Mouse (Mus musculus) forebrain, embryonic 16.5 days (tissue): ENCODE results near the gene Xaf1. TPM values are rescaled to one million over a fixed set of nuclear protein-coding genes. Genes with fewer than 3 reads are reported as not detected.

ENCODE experiments used
- ATAC-seq: fragments of 200-750 bp; cut with Nextera tagmentation; 2 replicates; pipeline ENCODE4 v1.8.0; 2017; ENCODE audit warnings: mild to moderate bottlenecking, moderate library complexity
- H3K27ac ChIP-seq: fragments of 300-500 bp; sonication (generic); 2 replicates; pipeline ENCODE4 v1.5.1; 2014; ENCODE audit warnings: low read length, control low read depth
- H3K27me3 ChIP-seq: fragments of 300-500 bp; sonication (generic); replicated peaks from 2 replicates; pipeline ENCODE4 v1.6.1; 2014; ENCODE audit warnings: low read length; ENCODE audit not compliant: control insufficient read depth, insufficient read depth
- H3K36me3 ChIP-seq: fragments of 300-500 bp; sonication (generic); 2 replicates; pipeline ENCODE4 v1.6.1; 2014; ENCODE audit not compliant: control insufficient read depth, insufficient read depth
- H3K4me1 ChIP-seq: fragments of 300-500 bp; sonication (generic); replicated peaks from 2 replicates; pipeline ENCODE4 v1.6.1; 2014; ENCODE audit warnings: low read length; ENCODE audit not compliant: control insufficient read depth, insufficient read depth
- H3K4me2 ChIP-seq: fragments of 300-500 bp; sonication (generic); 2 replicates; pipeline ENCODE4 v1.6.1; 2014; ENCODE audit warnings: mild to moderate bottlenecking, low read length, control low read depth
- H3K4me3 ChIP-seq: fragments of 300-500 bp; sonication (generic); replicated peaks from 2 replicates; pipeline ENCODE4 v1.5.1; 2014; ENCODE audit warnings: mild to moderate bottlenecking, low read length, control low read depth
- H3K9ac ChIP-seq: fragments of 300-500 bp; sonication (generic); replicated peaks from 2 replicates; pipeline ENCODE4 v1.6.1; 2014; ENCODE audit warnings: low read depth, low read length, control low read depth
- H3K9me3 ChIP-seq: fragments of 300-500 bp; sonication (generic); 2 replicates; pipeline ENCODE4 v1.6.1; 2016; ENCODE audit warnings: low read length; ENCODE audit not compliant: control insufficient read depth
- WGBS: fragments of 180-500 bp; shearing (Covaris S2); extraction: QIAGEN DNeasy Blood & Tissue Kit; methylation state at CpG from one replicate; pipeline ENCODE4 v1.1.7; 2014; 5-methylcytosine and 5-hydroxymethylcytosine counted together
- polyA plus RNA-seq: library from polyadenylated mRNA; unstranded; fragments of >200 nt; fragmentation: Nextera tagmentation; extraction: Ambion mirVana; gene quantifications from 2 replicates; pipeline ENCODE4 v1.2.1, GENCODE M21; 2015

Xaf1 gene
- polyA plus RNA-seq, 1 experiment from 2014 or later, result 1.7 TPM

- Histone ChIP-seq H3K27ac (no peak overlapping the region), H3K9ac (no peak overlapping the region), H3K4me2 (no peak overlapping the region), H3K4me1 (no peaks in the 10 kb centered on the region), H3K27me3 (no peaks in the 10 kb centered on the region), H3K36me3 (no peaks in the 10 kb centered on the region), H3K9me3 (no peaks in the 10 kb centered on the region), H3K4me3 (no peak overlapping the region)
- WGBS, result 17% methylated on average over 5 of the region's 5 CpGs
- ATAC-seq, result no peak
Measured at GRCm38 (mm10) chr11:72281852-72282400, 19.5 kb upstream of the Xaf1 start.

- H3K4me1 ChIP-seq, result no peaks in the 10 kb centered on the region
- H3K4me2 ChIP-seq, result no peak overlapping the region
- H3K27me3 ChIP-seq, result no peaks in the 10 kb centered on the region
- no peak overlapping the region for H3K9ac ChIP-seq
- H3K9me3 ChIP-seq, result no peaks in the 10 kb centered on the region
- H3K4me3 ChIP-seq, result no peak overlapping the region
- H3K27ac ChIP-seq, result no peak overlapping the region
- 88% methylated on average over 16 of the region's 16 CpGs for WGBS
- no peak for ATAC-seq
- H3K36me3 ChIP-seq, result no peaks in the 10 kb centered on the region
Measured at GRCm38 (mm10) chr11:72283486-72284224, 17.8 kb upstream of the Xaf1 start.

GRCm38 (mm10) chr11:72284532-72285182 is 16.8 kb upstream of the Xaf1 start:
- Histone ChIP-seq H3K27ac (no peak overlapping the region), H3K9me3 (no peaks in the 10 kb centered on the region), H3K27me3 (no peaks in the 10 kb centered on the region), H3K9ac (no peak overlapping the region), H3K4me3 (no peak overlapping the region), H3K4me2 (no peak overlapping the region), H3K36me3 (no peaks in the 10 kb centered on the region), H3K4me1 (no peaks in the 10 kb centered on the region)
- ATAC-seq, result no peak
- WGBS, result 81% methylated on average over 14 of the region's 14 CpGs

GRCm38 (mm10) chr11:72285971-72286480 is 15.4 kb upstream of the Xaf1 start:
- WGBS, result 77% methylated on average over 6 of the region's 6 CpGs
- no peaks in the 10 kb centered on the region for H3K27me3 ChIP-seq
- H3K27ac ChIP-seq, result no peak overlapping the region
- H3K4me2 ChIP-seq, result no peak overlapping the region
- no peaks in the 10 kb centered on the region for H3K36me3 ChIP-seq
- H3K4me1 ChIP-seq, result no peaks in the 10 kb centered on the region
- no peak overlapping the region for H3K4me3 ChIP-seq
- no peaks in the 10 kb centered on the region for H3K9me3 ChIP-seq
- no peak for ATAC-seq
- no peak overlapping the region for H3K9ac ChIP-seq

GRCm38 (mm10) chr11:72286651-72287050 is 14.8 kb upstream of the Xaf1 start:
- WGBS, result 90% methylated on average over 3 of the region's 3 CpGs
- Histone ChIP-seq H3K4me2 (no peak overlapping the region), H3K27ac (no peak overlapping the region), H3K9ac (no peak overlapping the region), H3K9me3 (no peaks in the 10 kb centered on the region), H3K4me1 (no peaks in the 10 kb centered on the region), H3K4me3 (no peak overlapping the region), H3K36me3 (no peaks in the 10 kb centered on the region), H3K27me3 (no peaks in the 10 kb centered on the region)
- ATAC-seq, result no peak

- no peak overlapping the region for H3K27ac ChIP-seq
- no peak overlapping the region for H3K4me2 ChIP-seq
- H3K9me3 ChIP-seq, result no peaks in the 10 kb centered on the region
- no peak overlapping the region for H3K9ac ChIP-seq
- 86% methylated on average over 2 of the region's 2 CpGs for WGBS
- no peaks in the 10 kb centered on the region for H3K36me3 ChIP-seq
- no peak for ATAC-seq
- no peaks in the 10 kb centered on the region for H3K27me3 ChIP-seq
- H3K4me3 ChIP-seq, result no peak overlapping the region
- no peaks in the 10 kb centered on the region for H3K4me1 ChIP-seq
Measured at GRCm38 (mm10) chr11:72287126-72287525, 14.3 kb upstream of the Xaf1 start.

- Histone ChIP-seq H3K4me3 (no peak overlapping the region), H3K9ac (no peak overlapping the region), H3K36me3 (no peaks in the 10 kb centered on the region), H3K27me3 (no peaks in the 10 kb centered on the region), H3K27ac (no peak overlapping the region), H3K4me2 (no peak overlapping the region), H3K4me1 (no peaks in the 10 kb centered on the region), H3K9me3 (no peaks in the 10 kb centered on the region)
- ATAC-seq, result no peak
- WGBS, result 81% methylated on average over 3 of the region's 3 CpGs
Measured at GRCm38 (mm10) chr11:72287543-72287942, 13.9 kb upstream of the Xaf1 start.

GRCm38 (mm10) chr11:72293116-72293515 is 8.3 kb upstream of the Xaf1 start:
- Histone ChIP-seq H3K9me3 (no peaks in the 10 kb centered on the region), H3K4me2 (no peak overlapping the region), H3K4me1 (no peaks in the 10 kb centered on the region), H3K4me3 (no peak overlapping the region), H3K27ac (no peak overlapping the region), H3K36me3 (no peaks in the 10 kb centered on the region), H3K27me3 (no peaks in the 10 kb centered on the region), H3K9ac (no peak overlapping the region)
- 86% methylated on average over 2 of the region's 2 CpGs for WGBS
- no peak for ATAC-seq

GRCm38 (mm10) chr11:72302230-72302629 is 801 bp downstream of the Xaf1 start:
- no peak overlapping the region for H3K4me3 ChIP-seq
- H3K27me3 ChIP-seq, result no peaks in the 10 kb centered on the region
- H3K27ac ChIP-seq, result no peak overlapping the region
- no peak overlapping the region for H3K4me2 ChIP-seq
- H3K36me3 ChIP-seq, result no peaks in the 10 kb centered on the region
- H3K4me1 ChIP-seq, result no peaks in the 10 kb centered on the region
- 70% methylated on average over 7 of the region's 7 CpGs for WGBS
- no peak for ATAC-seq
- H3K9ac ChIP-seq, result no peak overlapping the region
- no peaks in the 10 kb centered on the region for H3K9me3 ChIP-seq
